Mouse (Mus musculus): ENCODE measurements at regions not wholly inside any gene's neighbourhood (a gene's known extent, or its start where the extent isn't known, plus 50 kb on each side); places are given as distances from the start of the nearest gene placed in this dataset.

- DNase-seq (ENCODE audit: low read depth, low spot score): no peak
Measured at GRCm38 (mm10) chr16:87783561-87784304, 85.0 kb downstream of the Bach1 start.

DNA sequence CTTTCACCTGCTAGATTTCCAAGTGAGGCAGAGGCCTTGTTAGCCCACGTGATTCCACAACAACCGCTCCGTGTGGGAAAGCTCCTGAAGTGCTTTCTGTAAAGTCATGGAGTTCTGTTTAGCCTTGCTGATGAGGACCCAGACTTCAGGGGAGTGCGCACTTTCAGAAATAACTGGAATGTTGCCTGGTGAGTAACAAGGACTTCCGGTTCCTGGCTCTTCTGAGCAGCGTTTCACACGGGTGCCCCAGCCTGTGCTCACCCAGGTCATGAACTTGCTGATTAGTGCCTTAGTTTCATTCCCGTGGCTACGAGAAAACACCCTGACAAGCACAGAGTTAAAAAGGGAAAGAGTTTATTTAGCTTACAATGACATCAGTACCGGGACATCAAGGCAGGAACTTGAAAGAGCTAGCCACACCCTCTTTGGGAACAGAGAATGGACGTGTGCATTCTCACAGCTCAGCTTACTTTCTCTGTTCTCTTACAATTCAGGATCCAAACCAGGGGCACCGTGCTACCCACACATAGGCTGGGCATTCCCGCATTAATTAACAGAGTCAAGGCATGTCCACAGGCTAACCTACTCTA is 85.8 kb downstream of the Bach1 start:
- no peak for DNase-seq (ENCODE audit: low read depth, low spot score)

DNA sequence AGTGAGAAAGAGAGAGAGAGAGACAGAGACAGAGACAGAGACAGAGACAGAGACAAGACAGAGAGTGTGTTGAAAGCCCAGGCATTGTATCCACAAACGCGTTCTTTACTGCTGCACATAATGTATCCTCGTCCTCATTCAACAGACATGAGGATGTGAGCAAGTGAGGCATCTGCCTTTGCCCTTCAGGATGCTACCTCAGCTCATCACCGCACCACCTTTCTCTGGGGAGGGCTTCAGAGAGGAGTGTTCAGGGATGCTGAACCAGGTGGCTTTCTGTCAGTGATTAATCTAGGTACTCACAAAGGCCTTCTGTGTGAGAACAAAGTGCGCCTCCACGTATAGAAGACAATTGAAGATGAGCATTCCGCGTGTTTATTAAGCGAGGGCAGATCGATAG is 90.8 kb downstream of the Bach1 start:
- DNase-seq (ENCODE audit: low read depth, low spot score): no peak

DNA sequence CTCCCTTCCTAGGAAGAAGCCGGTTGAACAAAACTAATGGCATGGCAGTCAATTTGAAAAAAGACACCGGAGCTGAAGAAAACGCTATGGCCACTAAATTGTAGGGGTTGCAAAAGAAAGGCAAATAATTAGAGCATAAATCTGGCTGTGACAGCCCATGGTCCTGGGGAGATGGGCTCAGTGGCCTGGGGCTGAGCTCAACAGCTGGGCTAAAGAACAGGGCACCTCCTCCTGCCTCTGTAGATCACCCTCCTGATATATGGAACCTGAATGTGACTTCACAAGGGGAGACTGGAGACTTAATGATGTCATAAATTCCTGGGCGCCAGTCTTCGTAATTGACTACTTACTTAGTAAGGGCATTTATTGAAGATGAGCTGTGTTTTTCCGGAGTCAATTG is 91.2 kb downstream of the Bach1 start:
- no peak for DNase-seq (ENCODE audit: low read depth, low spot score)

DNA sequence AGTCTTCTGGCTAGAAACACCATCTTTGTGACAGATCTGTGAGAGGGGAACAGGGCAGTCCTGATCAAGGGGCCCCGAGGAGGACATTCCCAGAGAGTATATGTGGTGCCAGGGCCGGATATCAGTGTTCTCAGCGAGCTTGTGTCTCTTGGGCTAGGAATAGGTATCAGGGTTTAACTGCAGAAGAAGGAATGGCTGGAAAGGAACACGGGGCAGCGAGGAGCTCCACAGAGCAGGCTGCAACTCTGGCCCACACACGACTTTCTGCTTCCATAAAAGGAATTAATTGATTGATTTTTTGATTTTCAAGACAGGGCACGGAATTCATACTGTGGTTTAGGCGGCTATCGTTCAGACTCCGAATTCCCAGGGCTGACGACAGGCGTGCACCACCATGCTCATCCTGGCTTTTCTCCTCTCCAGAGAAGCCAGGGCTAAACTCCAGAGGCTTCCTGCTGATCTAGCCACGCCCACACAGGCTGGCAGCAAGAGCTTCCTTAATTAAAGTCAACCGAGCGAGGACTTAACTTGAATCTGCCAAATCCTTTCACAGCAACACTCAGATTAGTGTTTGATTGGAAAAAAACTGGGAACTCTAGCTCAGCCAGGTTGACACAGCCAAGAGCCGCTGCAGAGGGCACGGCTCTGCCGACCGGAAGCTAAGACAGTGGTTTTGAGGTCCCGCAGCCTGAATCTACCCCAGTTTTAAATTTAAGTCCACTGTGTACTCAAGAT is 97.9 kb downstream of the Bach1 start:
- DNase-seq (ENCODE audit: low read depth, low spot score): peak; percentile 6

DNA sequence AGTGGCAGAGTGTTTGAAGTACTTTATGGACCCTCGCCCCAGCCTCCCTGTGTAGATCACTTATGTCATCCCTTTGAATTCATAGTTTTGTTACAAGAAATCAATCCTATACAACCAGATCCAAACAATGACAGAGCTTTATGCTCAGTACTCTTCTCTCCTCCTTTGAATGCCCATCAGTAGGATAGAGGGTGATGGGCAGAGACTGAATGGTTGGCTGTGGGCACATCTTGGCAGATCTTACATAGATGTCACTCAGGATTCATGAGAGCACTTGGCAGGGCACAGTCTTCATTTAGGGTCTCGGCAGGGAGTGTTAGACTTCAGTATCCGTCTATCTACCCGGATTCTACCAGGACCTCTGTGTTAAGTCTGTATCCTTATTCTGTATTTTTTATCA is 103.6 kb downstream of the Bach1 start:
- no peak for DNase-seq (ENCODE audit: low read depth, low spot score)

GRCm38 (mm10) chr16:87817590-87817989 is 118.8 kb downstream of the Bach1 start:
- no peak for DNase-seq (ENCODE audit: low read depth, low spot score)

GRCm38 (mm10) chr16:87834296-87834695 is 135.6 kb downstream of the Bach1 start:
- DNase-seq (ENCODE audit: low read depth, low spot score): no peak

DNA sequence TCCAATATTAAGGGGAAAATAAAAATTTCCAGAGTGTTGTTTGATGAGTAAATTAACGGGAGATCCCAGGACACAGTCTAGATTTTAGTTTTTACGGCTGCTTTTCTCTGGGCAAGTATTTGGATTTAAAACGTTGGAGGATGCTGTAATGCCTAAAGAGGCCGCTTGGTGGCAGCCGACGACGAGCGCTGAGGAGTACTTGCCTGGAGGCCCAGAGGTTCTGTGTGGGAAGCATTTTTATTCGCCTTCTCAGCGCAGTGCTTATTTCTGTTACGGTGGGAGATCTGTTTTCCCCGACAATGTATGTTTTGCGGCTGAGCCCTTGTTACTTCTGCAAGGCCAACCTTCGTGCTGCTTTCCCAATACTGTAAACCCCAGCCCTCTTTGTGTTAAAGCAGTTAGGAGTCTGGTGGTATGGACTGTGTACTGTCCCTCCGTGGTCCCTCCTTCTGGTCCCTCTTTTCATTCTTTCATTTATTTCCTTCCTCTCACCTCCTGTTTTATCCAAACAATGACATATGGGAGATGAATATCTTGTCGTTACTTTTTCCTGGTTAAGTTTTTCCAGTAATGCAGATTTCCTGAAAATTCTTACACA is 142.3 kb downstream of the Bach1 start:
- DNase-seq (ENCODE audit: low read depth, low spot score): peak; percentile 61
